Mouse (Mus musculus) C2C12 (cell line): Measurements from ENCODE around the gene Mns1.

Source experiments
- CTCF ChIP-seq: IDR thresholded peaks from one replicate; pipeline ENCODE4 v1.5.1; 2011; ENCODE audit not compliant: control insufficient read depth, insufficient read depth, insufficient read length
- MYOD1 ChIP-seq: IDR thresholded peaks from one replicate; pipeline ENCODE4 v1.6.1; 2011; ENCODE audit warnings: low read depth; ENCODE audit not compliant: control insufficient read depth, insufficient read length
- MYOG ChIP-seq: IDR thresholded peaks from one replicate; pipeline ENCODE4 v1.6.1; 2011; ENCODE audit not compliant: control insufficient read depth, insufficient read length; ENCODE audit errors: extremely low read depth
- USF1 ChIP-seq: IDR thresholded peaks from one replicate; pipeline ENCODE4 v1.6.1; 2011; ENCODE audit warnings: low read depth, mild to moderate bottlenecking, control low read depth, moderate library complexity

GRCm38 (mm10) chr9:72468616-72469015 is 30.8 kb downstream of the Mns1 start:
- no peak for TF ChIP-seq CTCF
- TF ChIP-seq USF1: no peak
- no peak for TF ChIP-seq MYOD1
- no peak for TF ChIP-seq MYOG
